Mouse (Mus musculus): ENCODE results near the gene Dip2b. TPM values are rescaled to one million over a fixed set of nuclear protein-coding genes. Genes with fewer than 3 reads are reported as not detected.

Gene Dip2b
- polyA plus RNA-seq, 1 experiment: 7.3 TPM

DNA sequence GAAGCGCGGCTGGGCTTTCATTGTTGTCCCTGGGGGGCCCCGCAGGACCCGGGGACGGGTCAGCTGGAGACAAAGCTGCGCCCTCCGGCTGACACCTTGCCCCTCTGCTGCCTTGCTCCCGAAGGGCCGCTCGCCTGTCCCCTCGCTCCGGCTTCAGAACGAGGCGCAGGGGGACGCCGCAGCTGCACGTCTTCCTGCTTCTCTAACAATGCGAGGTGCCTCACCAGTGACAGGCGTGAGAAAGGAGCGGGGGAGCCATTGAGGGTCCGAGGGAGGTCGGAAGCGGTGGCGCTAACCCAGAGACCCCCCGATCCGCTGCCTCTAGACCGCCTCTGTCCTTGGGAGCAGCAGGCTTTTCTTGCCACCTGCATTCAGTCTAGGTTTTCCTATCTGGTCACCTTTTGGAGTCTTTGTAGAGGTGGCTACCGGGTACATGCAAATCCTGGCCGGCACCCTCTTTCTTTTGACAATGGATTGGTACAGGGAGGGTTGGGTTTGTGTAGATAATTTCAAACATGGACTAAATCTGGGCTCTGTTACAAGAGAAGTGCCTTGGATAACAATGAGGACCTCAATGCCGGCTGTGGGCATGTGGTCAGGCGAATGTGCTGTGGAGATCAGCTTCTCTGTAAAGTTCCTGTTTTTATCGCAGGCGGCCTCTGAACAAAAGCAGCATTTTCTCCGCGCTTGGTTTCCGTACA, 687 bp downstream of the Dip2b start:
- Histone ChIP-seq H3K27me3 (ENCODE audit: control insufficient read depth, insufficient read depth, insufficient read length) (no peaks in the 10 kb centered on the region), H3K36me3 (ENCODE audit: control insufficient read depth, insufficient read depth) (no peaks in the 10 kb centered on the region), H3K4me2 (ENCODE audit: low read depth) (peak overlapping the region; percentile 99), H3K4me3 (peak overlapping the region; percentile 56), H3K79me2 (ENCODE audit: control insufficient read depth, insufficient read depth) (peaks cover 18% of the 10 kb centered on the region), H3ac (ENCODE audit: control insufficient read depth, insufficient read length) (peak overlapping the region; percentile 64)
- TF ChIP-seq POLR2A (IDR thresholded peaks at IDR 0.05; ENCODE audit: insufficient read length, low read depth): no peak
- TF ChIP-seq USF1 (IDR thresholded peaks at IDR 0.05; ENCODE audit: low read depth): peak; percentile 7
- TF ChIP-seq MYOG (IDR thresholded peaks at IDR 0.05; ENCODE audit: control insufficient read depth in 1 of 3, insufficient read depth in 1 of 3, insufficient read length in 2 of 3, low read depth in 2 of 3): peak in 1 of 3 experiments; percentile 49
- no peak for TF ChIP-seq TCF12 (IDR thresholded peaks at IDR 0.05; ENCODE audit: insufficient read depth, poor library complexity, severe bottlenecking)
- no peak for TF ChIP-seq REST (IDR thresholded peaks at IDR 0.05; ENCODE audit: insufficient read depth, insufficient read length)

DNA sequence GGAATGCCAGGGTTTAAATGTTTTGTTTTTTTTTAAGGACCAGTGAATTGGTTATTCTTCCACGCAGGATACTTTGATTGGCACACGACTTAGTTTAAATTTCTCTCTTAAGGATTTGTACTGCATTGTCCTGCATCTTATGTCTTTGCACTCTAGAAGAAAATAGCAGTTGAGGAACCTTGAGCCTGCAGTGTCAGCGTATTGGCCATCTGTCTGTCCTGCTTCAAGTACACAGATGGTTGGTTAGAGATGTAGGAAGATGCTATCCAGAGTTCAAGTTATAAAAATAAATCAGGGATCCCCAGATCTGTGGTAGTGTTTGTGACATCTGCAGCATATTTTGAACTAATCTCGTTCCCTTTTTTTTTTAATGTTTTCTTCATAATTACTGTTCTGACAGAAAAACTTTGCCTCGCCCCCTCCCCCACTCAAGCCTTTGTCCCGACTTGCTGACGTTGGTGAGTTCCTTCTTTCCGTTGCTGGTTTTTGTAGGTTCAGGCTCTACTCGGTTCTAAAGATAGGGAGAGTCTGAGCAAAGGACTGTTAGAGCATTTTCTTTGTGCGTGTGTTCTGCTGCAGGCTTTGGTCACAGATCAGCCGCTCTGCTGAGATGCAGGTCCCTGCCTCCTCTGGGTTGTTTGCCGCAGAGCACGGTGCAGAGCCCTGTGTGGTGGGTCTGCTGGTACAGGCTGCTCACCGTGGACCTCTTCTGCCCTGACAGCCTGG, 2.2 kb downstream of the Dip2b start:
- H3K36me3 ChIP-seq (ENCODE audit: control insufficient read depth, insufficient read depth): no peaks in the 10 kb centered on the region
- H3K79me2 ChIP-seq (ENCODE audit: control insufficient read depth, insufficient read depth): peaks cover 26% of the 10 kb centered on the region
- TF ChIP-seq E2F4 (IDR thresholded peaks at IDR 0.05; ENCODE audit: insufficient read depth): no peak
- TF ChIP-seq TCF12 (IDR thresholded peaks at IDR 0.05; ENCODE audit: insufficient read depth, poor library complexity, severe bottlenecking): no peak
- TF ChIP-seq POLR2AphosphoS2 (IDR thresholded peaks at IDR 0.05; ENCODE audit: insufficient read length, low read depth): no peak
- TF ChIP-seq SRF (IDR thresholded peaks at IDR 0.05; ENCODE audit: control insufficient read depth, insufficient read length, low read depth): no peak
- TF ChIP-seq TCF3 (IDR thresholded peaks at IDR 0.05; ENCODE audit: insufficient read length, low read depth): no peak
- no peak for TF ChIP-seq USF1 (IDR thresholded peaks at IDR 0.05; ENCODE audit: low read depth)
- no peak for TF ChIP-seq MYOG (IDR thresholded peaks at IDR 0.05; ENCODE audit: control insufficient read depth in 1 of 3, insufficient read depth in 1 of 3, insufficient read length in 2 of 3, low read depth in 2 of 3)
- no peak for TF ChIP-seq CEBPB (IDR thresholded peaks at IDR 0.05; ENCODE audit: insufficient read depth, poor library complexity, severe bottlenecking)
- no peak for TF ChIP-seq REST (IDR thresholded peaks at IDR 0.05; ENCODE audit: insufficient read depth, insufficient read length)
- no peak for TF ChIP-seq POLR2A (IDR thresholded peaks at IDR 0.05; ENCODE audit: insufficient read length, low read depth)
- TF ChIP-seq MYOD1 (IDR thresholded peaks at IDR 0.05; ENCODE audit: control insufficient read depth in 1 of 3, insufficient read length in 2 of 3, low read depth in 2 of 3): no peak
- no peak for TF ChIP-seq MAX (IDR thresholded peaks at IDR 0.05; ENCODE audit: low read depth)
- H3K4me2 ChIP-seq (ENCODE audit: low read depth): no peak overlapping the region
- no peak overlapping the region for H3K4me3 ChIP-seq
- H3K27me3 ChIP-seq (ENCODE audit: control insufficient read depth, insufficient read depth, insufficient read length): no peaks in the 10 kb centered on the region
- no peak overlapping the region for H3ac ChIP-seq (ENCODE audit: control insufficient read depth, insufficient read length)

GRCm38 (mm10) chr15:100041267-100042047, 3.0 kb downstream of the Dip2b start:
- Histone ChIP-seq H3K79me2 (ENCODE audit: control insufficient read depth, insufficient read depth) (peaks cover 31% of the 10 kb centered on the region), H3ac (ENCODE audit: control insufficient read depth, insufficient read length) (no peak overlapping the region), H3K4me3 (no peak overlapping the region), H3K36me3 (ENCODE audit: control insufficient read depth, insufficient read depth) (no peaks in the 10 kb centered on the region), H3K27me3 (ENCODE audit: control insufficient read depth, insufficient read depth, insufficient read length) (no peaks in the 10 kb centered on the region), H3K4me2 (ENCODE audit: low read depth) (no peak overlapping the region)
- 0 out of 2 replicates have a peak, but pooled peaks have one; percentile 40 for TF ChIP-seq CEBPB (IDR thresholded peaks at IDR 0.05; ENCODE audit: insufficient read depth, poor library complexity, severe bottlenecking)
- no peak for TF ChIP-seq REST (IDR thresholded peaks at IDR 0.05; ENCODE audit: insufficient read depth, insufficient read length)
- TF ChIP-seq SRF (IDR thresholded peaks at IDR 0.05; ENCODE audit: control insufficient read depth, insufficient read length, low read depth): no peak
- TF ChIP-seq E2F4 (IDR thresholded peaks at IDR 0.05; ENCODE audit: insufficient read depth): no peak

GRCm38 (mm10) chr15:100042048-100042400, 3.6 kb downstream of the Dip2b start:
- Histone ChIP-seq H3K79me2 (ENCODE audit: control insufficient read depth, insufficient read depth) (peaks cover 36% of the 10 kb centered on the region), H3ac (ENCODE audit: control insufficient read depth, insufficient read length) (no peak overlapping the region), H3K4me2 (ENCODE audit: low read depth) (no peak overlapping the region), H3K36me3 (ENCODE audit: control insufficient read depth, insufficient read depth) (no peaks in the 10 kb centered on the region), H3K4me3 (no peak overlapping the region), H3K27me3 (ENCODE audit: control insufficient read depth, insufficient read depth, insufficient read length) (no peaks in the 10 kb centered on the region)
- TF ChIP-seq SRF (IDR thresholded peaks at IDR 0.05; ENCODE audit: control insufficient read depth, insufficient read length, low read depth) (no peak), POLR2AphosphoS2 (IDR thresholded peaks at IDR 0.05; ENCODE audit: insufficient read length, low read depth) (no peak), USF1 (IDR thresholded peaks at IDR 0.05; ENCODE audit: low read depth) (no peak), REST (IDR thresholded peaks at IDR 0.05; ENCODE audit: insufficient read depth, insufficient read length) (no peak), CEBPB (IDR thresholded peaks at IDR 0.05; ENCODE audit: insufficient read depth, poor library complexity, severe bottlenecking) (no peak)

DNA sequence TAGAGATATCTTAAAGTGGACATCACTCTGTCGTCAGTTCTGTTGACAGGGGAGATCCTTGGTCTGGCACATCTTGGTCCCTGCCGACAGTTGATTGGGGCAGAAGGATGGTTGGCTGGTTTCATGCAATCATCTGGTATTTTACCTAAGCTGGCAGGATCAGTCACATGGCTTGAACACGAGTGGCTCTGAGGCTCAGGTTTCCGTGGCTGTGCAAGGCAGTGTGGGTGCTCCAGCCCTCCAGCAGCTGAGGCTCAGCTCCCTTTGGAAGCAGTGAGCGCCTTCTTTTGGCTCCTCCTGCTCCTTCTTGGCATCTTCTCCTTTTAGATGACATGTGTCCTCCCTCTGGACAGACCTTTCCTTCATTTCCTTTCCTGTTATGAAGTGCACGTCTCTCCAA, 7.1 kb downstream of the Dip2b start:
- Histone ChIP-seq H3K27me3 (ENCODE audit: control insufficient read depth, insufficient read depth, insufficient read length) (no peaks in the 10 kb centered on the region), H3K4me3 (no peak overlapping the region), H3K79me2 (ENCODE audit: control insufficient read depth, insufficient read depth) (peaks cover 47% of the 10 kb centered on the region), H3ac (ENCODE audit: control insufficient read depth, insufficient read length) (no peak overlapping the region), H3K4me2 (ENCODE audit: low read depth) (no peak overlapping the region), H3K36me3 (ENCODE audit: control insufficient read depth, insufficient read depth) (no peaks in the 10 kb centered on the region)
- TF ChIP-seq SRF (IDR thresholded peaks at IDR 0.05; ENCODE audit: control insufficient read depth, insufficient read length, low read depth) (no peak), MYOG (IDR thresholded peaks at IDR 0.05; ENCODE audit: control insufficient read depth in 1 of 3, insufficient read depth in 1 of 3, insufficient read length in 2 of 3, low read depth in 2 of 3) (peak in 1 of 3 experiments; percentile 47), MYOD1 (IDR thresholded peaks at IDR 0.05; ENCODE audit: control insufficient read depth in 1 of 3, insufficient read length in 2 of 3, low read depth in 2 of 3) (peak in 1 of 3 experiments; percentile 47)

Measured in myocyte (in vitro differentiated cells).